Mouse (Mus musculus): Measurements from ENCODE around the gene Rpl3l.

DNA sequence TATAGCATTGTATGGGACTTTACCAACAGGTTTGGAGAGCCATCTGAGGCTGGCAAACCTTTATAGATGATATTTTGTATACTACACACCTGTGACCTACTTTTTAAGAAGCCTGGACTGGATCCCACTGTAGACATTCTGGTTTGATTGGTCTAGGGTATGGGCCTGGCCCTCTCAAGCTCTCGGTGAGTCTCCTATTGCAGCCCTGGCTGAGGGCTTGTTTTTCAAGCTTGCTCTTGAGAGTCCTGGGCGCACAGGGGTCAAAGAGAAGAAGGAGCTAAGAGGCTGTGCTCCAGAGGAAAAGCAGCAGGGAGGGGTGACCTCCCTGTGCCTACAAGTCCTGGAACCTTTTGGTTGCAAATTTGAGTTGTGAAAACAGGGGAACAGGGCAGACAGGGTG is 49.5 kb downstream of the Rpl3l start:
- TF ChIP-seq POLR2A (IDR thresholded peaks at IDR 0.05; ENCODE audit: extremely low read depth, insufficient read depth, low read length) (no peak), CTCF (IDR thresholded peaks at IDR 0.05; ENCODE audit: low read depth, low read length) (no peak)
